Mouse (Mus musculus): ENCODE results near the gene 3425401B19Rik.

The 3425401B19Rik gene

GRCm38 (mm10) chr14:32685124-32685826, at the start of gene 3425401B19Rik:
TSS of gene 3425401B19Rik (minus strand) at chr14:32685293.
- DNase-seq (ENCODE audit: low read depth, low spot score): no peak

GRCm38 (mm10) chr14:32732961-32733360, 47.9 kb upstream of the 3425401B19Rik start:
- no peak for DNase-seq (ENCODE audit: low read depth, low spot score)

- no peak for DNase-seq (ENCODE audit: low read depth, low spot score)
Observed at GRCm38 (mm10) chr14:32726864-32727263, 41.8 kb upstream of the 3425401B19Rik start.

- no peak for DNase-seq (ENCODE audit: low read depth, low spot score)
Observed at GRCm38 (mm10) chr14:32721461-32721860, 36.4 kb upstream of the 3425401B19Rik start.

- DNase-seq (ENCODE audit: low read depth, low spot score): peak; percentile 39
Observed at GRCm38 (mm10) chr14:32716763-32717439, 31.8 kb upstream of the 3425401B19Rik start.

- DNase-seq (ENCODE audit: low read depth, low spot score): no peak
Observed at GRCm38 (mm10) chr14:32715489-32715888, 30.4 kb upstream of the 3425401B19Rik start.

GRCm38 (mm10) chr14:32715076-32715475, 30.0 kb upstream of the 3425401B19Rik start:
- DNase-seq (ENCODE audit: low read depth, low spot score): no peak

GRCm38 (mm10) chr14:32709861-32710260, 24.8 kb upstream of the 3425401B19Rik start:
- no peak for DNase-seq (ENCODE audit: low read depth, low spot score)

GRCm38 (mm10) chr14:32708756-32709155, 23.7 kb upstream of the 3425401B19Rik start:
- no peak for DNase-seq (ENCODE audit: low read depth, low spot score)

GRCm38 (mm10) chr14:32707938-32708337, 22.8 kb upstream of the 3425401B19Rik start:
- no peak for DNase-seq (ENCODE audit: low read depth, low spot score)

GRCm38 (mm10) chr14:32700972-32701371, 15.9 kb upstream of the 3425401B19Rik start:
- no peak for DNase-seq (ENCODE audit: low read depth, low spot score)

GRCm38 (mm10) chr14:32698556-32698955, 13.5 kb upstream of the 3425401B19Rik start:
- no peak for DNase-seq (ENCODE audit: low read depth, low spot score)

GRCm38 (mm10) chr14:32697774-32698173, 12.7 kb upstream of the 3425401B19Rik start:
- no peak for DNase-seq (ENCODE audit: low read depth, low spot score)

- DNase-seq (ENCODE audit: low read depth, low spot score): no peak
Observed at GRCm38 (mm10) chr14:32696344-32696743, 11.3 kb upstream of the 3425401B19Rik start.

GRCm38 (mm10) chr14:32695906-32696305, 10.8 kb upstream of the 3425401B19Rik start:
- no peak for DNase-seq (ENCODE audit: low read depth, low spot score)

- peak; percentile 68 for DNase-seq (ENCODE audit: low read depth, low spot score)
Observed at GRCm38 (mm10) chr14:32684735-32685105, 373 bp downstream of the 3425401B19Rik start.

GRCm38 (mm10) chr14:32683982-32684734, 935 bp downstream of the 3425401B19Rik start:
- DNase-seq (ENCODE audit: low read depth, low spot score): peak; percentile 94

GRCm38 (mm10) chr14:32683251-32683838, 1.7 kb downstream of the 3425401B19Rik start:
- peak; percentile 89 for DNase-seq (ENCODE audit: low read depth, low spot score)

- DNase-seq (ENCODE audit: low read depth, low spot score): peak; percentile 62
Observed at GRCm38 (mm10) chr14:32682536-32682935, 2.6 kb downstream of the 3425401B19Rik start.

- DNase-seq (ENCODE audit: low read depth, low spot score): peak; percentile 45
Observed at GRCm38 (mm10) chr14:32681603-32682002, 3.5 kb downstream of the 3425401B19Rik start.

GRCm38 (mm10) chr14:32678565-32678964, 6.5 kb downstream of the 3425401B19Rik start:
- DNase-seq (ENCODE audit: low read depth, low spot score): no peak

- DNase-seq (ENCODE audit: low read depth, low spot score): no peak
Observed at GRCm38 (mm10) chr14:32673178-32673577, 11.9 kb downstream of the 3425401B19Rik start.
